In genomic region chr1:190111741-190112140, GRCm38 (mm10) we compare ENCODE assay signal across 22 mouse cellular contexts. TPM values are rescaled to one million over a fixed set of nuclear protein-coding genes. Genes with fewer than 3 reads are reported as not detected.
"Had no signal": no experiment of that assay in that cellular context is flagged by ENCODE, and none has a peak within 500 bp of the region (broad histone marks: within the 10 kb centered on the region; RNA-seq: fewer than 3 reads in every experiment).

No protein-coding gene starts in this region.

- H3K4me3 ChIP-seq: heart, embryonic 13.5 days; heart, embryonic 15.5 days; hindbrain, embryonic 10.5 days; hindbrain, embryonic 12.5 days; intestine, embryonic 15.5 days; layer of hippocampus, adult 2 months; left cerebral cortex, adult 2 months; limb, embryonic 10.5 days; limb, embryonic 12.5 days; liver, embryonic 13.5 days; liver, embryonic 15.5 days had no signal

- H3K27ac ChIP-seq: heart, embryonic 13.5 days; heart, embryonic 15.5 days; hindbrain, embryonic 10.5 days; hindbrain, embryonic 12.5 days; hindbrain, embryonic 14.5 days; intestine, embryonic 15.5 days; layer of hippocampus, adult 2 months; left cerebral cortex, adult 2 months; limb, embryonic 10.5 days; limb, embryonic 12.5 days; liver, embryonic 13.5 days; liver, embryonic 15.5 days had no signal

- H3K9me3 ChIP-seq: heart, embryonic 15.5 days; limb, embryonic 10.5 days; liver, embryonic 15.5 days had no signal

- H3K9ac ChIP-seq: heart, embryonic 13.5 days; heart, embryonic 15.5 days; hindbrain, embryonic 12.5 days; hindbrain, embryonic 14.5 days; intestine, embryonic 15.5 days; limb, embryonic 12.5 days; liver, embryonic 13.5 days; liver, embryonic 15.5 days; liver, postnatal 0 days had no signal

- DNase-seq: gastrocnemius, postnatal 14 days; heart, postnatal 14 days; heart, postnatal 4 days; kidney, adult 18-20 months; kidney, adult 8-10 months; kidney, postnatal 10 days; kidney, postnatal 25 days; kidney, postnatal 4 days; liver, embryonic 13.5 days; liver, postnatal 0 days had no signal

- H3K27me3 ChIP-seq: heart, embryonic 13.5 days; heart, embryonic 15.5 days; hindbrain, embryonic 12.5 days; intestine, embryonic 15.5 days; limb, embryonic 12.5 days; liver, embryonic 13.5 days; liver, embryonic 15.5 days had no signal

- H3K4me1 ChIP-seq: hindbrain, embryonic 12.5 days; intestine, embryonic 15.5 days; limb, embryonic 12.5 days; liver, embryonic 13.5 days; liver, embryonic 15.5 days had no signal

- H3K36me3 ChIP-seq: heart, embryonic 15.5 days; hindbrain, embryonic 12.5 days; intestine, embryonic 15.5 days; limb, embryonic 10.5 days; limb, embryonic 12.5 days; liver, embryonic 13.5 days had no signal

RNA-seq across cellular contexts. Expression of gene Prox1, which starts 58.8 kb away (rescaled TPM):
- total RNA-seq: granulocyte monocyte progenitor cell, adult 5-6 weeks had no signal
